Mouse (Mus musculus): ENCODE data around the gene Mrpl35.

The Mrpl35 gene

DNA sequence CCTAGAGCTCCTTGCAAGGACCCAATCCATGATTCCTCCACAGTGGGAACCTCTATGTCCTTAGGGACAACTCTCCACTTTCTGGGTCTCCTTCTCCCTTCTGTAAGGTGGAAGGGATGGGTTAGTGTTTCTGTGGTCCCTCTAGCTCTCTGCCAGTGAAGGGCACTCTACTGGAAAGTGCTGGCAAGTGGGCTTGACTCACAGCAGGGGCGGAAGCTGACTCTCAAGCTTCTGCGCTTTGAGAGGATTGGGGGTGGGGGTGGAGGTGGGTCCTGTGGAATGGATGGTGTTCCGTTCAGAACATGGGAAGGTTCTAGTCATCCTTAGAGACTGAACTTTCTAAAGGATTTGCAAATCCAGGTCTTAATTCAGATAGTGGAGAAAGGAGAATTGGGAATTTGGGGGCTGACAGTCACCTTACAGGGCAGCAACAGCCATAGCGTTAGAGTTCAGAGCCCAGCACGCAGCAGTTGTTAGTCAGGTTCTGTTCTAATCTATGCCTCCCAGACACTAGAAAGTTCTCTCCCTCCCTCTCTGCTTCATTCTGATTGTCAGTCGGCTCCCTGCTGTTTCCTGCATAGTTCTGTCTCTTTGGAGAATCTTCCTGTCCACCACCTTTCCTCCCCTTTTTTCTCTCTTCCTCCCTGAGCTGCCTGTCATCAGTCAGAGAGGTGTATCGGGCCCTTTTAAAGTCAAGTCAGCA, 25.6 kb downstream of the Mrpl35 start:
- DNase-seq (ENCODE audit: extremely low read depth, low read depth, low spot score), result no peak

- DNase-seq (ENCODE audit: extremely low read depth, low read depth, low spot score), result no peak
Measured at GRCm38 (mm10) chr6:71799391-71799790, 27.4 kb downstream of the Mrpl35 start.

DNA sequence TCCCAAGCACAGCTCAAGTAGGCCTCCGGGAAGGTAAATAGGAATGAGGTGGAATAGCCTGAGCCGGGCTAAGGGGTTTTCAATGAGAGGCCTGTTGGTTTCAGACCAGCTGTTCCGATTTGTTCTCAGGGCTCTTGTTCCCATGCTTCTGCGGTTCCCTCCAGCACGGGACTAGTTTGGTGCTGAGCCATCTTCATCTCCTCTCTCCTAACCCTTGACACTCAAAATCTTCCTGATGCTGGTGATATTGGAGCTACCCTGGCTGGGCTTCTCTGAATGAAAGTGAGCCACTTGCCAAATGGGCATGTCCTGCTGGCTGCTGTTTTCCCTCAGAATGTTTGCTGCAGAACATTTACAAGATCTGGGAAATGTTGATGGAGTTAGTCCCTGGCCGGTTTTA, 35.0 kb downstream of the Mrpl35 start:
- DNase-seq (ENCODE audit: extremely low read depth, low read depth, low spot score), result no peak

DNA sequence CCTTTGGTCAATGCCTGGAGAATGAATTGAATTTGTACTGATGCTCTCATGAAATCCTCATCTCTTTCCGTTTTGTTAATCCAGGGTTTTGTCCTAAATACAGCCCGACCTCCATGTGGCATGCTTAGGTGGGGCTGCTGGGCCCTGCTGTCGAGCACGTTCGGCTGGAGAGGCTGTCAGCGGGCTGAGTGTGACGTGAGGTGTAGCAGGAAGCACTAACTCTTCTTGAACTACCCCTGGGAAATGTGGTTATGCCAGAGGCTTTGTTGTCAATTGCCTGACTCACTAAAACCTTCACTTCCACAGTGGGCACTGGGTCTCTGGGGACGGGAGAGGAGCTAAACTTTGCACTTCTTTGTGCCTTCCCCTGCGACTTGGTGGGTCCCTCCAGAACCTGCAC, 38.4 kb downstream of the Mrpl35 start:
- DNase-seq (ENCODE audit: extremely low read depth, low read depth, low spot score), result no peak

DNA sequence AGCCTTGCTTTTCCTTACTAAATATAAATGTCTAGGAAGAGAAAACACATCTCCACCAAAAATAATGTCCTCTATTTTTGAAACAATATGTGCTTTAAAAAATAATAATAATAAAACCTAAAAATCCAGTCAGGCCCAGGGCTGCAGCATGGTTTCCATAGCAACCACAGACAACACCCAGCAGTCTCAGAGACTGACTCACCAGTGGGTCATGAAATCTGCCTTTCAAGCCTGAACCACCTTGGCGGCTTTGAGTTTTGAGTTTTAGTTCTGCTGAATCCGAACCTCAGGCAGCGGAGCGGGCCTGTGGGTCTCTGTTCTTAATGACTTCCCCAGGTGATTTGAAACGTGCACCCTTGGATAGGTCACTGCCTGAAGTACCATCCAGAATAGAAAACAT, 43.6 kb downstream of the Mrpl35 start:
- DNase-seq (ENCODE audit: extremely low read depth, low read depth, low spot score), result no peak

DNA sequence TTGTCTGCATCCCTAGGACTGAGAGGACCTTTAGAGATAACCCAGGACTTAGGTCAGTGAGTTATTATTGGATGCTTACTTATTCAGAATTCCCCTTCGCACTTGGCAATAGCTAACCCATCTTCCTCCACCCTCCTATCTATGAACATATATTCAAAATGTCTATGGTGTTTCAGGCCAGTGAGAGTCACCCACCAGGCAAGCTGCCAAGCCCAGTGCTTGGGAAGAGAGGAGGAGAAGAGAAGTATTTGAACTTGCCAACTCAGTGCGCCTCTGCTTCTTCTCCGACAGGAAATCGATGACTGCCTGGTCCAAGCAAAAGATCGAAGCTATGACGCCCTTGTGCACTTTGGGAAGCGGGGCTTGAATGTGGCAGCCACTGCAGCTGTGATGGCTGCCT, 46.3 kb downstream of the Mrpl35 start:
- no peak for DNase-seq (ENCODE audit: extremely low read depth, low read depth, low spot score)

DNA sequence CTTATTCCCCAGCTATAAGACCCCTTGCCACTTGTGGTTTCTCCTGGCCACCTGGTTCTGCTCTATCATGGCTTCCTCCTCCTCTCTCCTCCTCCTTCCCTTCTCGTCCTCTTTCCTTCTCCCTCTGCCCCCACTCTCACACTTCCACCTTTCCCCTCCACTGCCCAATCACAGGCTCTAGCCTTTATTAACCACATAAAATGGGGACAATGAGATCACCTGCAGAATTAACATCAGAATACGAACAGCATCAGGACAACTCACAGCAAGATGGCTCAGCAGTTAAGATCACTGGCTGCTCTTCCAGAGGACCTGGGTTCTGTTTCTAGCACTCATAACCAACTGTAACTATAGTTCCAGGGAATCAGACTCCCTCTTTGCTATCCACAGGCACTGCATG, 46.9 kb downstream of the Mrpl35 start:
- no peak for DNase-seq (ENCODE audit: extremely low read depth, low read depth, low spot score)

DNA sequence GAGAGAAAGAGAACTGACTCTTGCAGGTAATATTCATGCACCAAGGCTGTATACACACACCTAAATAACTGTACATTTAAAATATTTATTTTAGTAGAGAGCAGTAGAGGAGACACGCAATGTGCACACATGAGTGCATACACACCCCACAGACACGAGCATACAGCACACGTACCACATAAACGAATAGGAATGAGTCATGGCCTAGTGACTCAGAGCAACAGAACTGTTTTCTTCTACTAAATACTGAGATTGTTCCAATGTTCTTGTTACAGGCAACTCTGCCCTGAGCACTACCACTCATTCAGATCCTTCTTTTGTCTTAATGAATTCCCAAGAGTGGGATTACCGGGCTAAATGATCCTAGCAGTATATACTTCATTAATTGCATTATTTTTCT, 48.8 kb downstream of the Mrpl35 start:
- no peak for DNase-seq (ENCODE audit: extremely low read depth, low read depth, low spot score)

DNA sequence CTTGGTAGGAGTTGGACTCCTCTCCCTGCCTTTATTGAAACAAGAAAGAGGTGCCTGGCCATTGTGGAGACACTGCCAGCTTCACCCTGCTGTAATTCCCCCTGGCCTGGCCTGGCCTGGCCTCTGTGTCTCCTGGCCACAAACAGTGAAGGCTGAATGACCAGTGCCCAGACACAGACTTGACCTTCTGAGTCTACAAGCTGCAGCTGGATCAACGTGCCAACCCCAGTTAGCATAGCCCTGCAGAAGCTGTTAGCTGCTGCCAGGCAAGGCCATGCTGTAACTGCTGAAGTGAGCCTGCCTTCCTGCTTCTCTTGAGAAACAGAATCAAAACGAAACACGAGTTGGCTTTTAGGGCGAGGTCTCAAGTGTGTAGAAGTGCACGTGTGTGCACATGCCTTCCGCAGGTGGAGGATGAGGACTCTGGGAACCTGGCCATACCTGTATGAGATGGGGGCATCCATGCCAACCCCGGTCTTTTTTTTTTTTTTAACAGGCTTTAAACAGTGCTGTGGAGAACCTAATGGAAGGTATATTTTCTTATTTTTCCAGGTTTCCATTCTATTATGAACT, 54.0 kb downstream of the Mrpl35 start:
- DNase-seq (ENCODE audit: extremely low read depth, low read depth, low spot score), result no peak

GRCm38 (mm10) chr6:71772156-71772555, 54.6 kb downstream of the Mrpl35 start:
- DNase-seq (ENCODE audit: extremely low read depth, low read depth, low spot score), result no peak

GRCm38 (mm10) chr6:71771282-71771681, 55.5 kb downstream of the Mrpl35 start:
- no peak for DNase-seq (ENCODE audit: extremely low read depth, low read depth, low spot score)

GRCm38 (mm10) chr6:71770856-71771255, 55.9 kb downstream of the Mrpl35 start:
- no peak for DNase-seq (ENCODE audit: extremely low read depth, low read depth, low spot score)

- no peak for DNase-seq (ENCODE audit: extremely low read depth, low read depth, low spot score)
Measured at GRCm38 (mm10) chr6:71769901-71770690, 56.7 kb downstream of the Mrpl35 start.

DNA sequence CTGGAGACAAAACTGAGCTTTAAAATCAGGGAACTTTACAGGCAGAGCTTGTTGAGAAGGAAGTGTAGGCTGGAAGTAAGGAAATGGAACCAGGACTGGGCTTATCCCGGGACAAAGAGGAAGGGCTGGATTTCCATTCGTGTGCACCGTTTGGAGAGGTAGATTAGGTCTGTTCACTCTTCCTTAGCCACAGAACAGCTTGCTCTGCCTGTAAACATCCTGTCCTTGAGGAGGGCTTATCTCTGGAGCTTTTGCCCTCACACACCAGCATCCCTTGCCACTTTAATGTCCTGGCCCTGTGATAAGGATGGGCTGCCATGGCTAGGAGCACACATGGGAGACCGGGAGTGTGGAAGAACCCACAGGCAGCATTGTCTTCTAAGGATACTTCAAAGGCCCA, 59.0 kb downstream of the Mrpl35 start:
- no peak for DNase-seq (ENCODE audit: extremely low read depth, low read depth, low spot score)
